Mouse (Mus musculus) brown adipose tissue, adult 24 weeks (tissue): ENCODE measurements around the gene Dna2. TPM values are rescaled to one million over a fixed set of nuclear protein-coding genes. Genes with fewer than 3 reads are reported as not detected.

Source experiments
- H3K27ac ChIP-seq: fragments of 200-500 bp; replicated peaks from 2 replicates; pipeline ENCODE4 v1.5.1; 2012; ENCODE audit warnings: low read depth, mild to moderate bottlenecking, low read length
- H3K4me1 ChIP-seq: fragments of 200-500 bp; 2 replicates; pipeline ENCODE4 v1.6.1; 2012; ENCODE audit warnings: low read length, mixed read lengths; ENCODE audit not compliant: control insufficient read depth, insufficient read depth, insufficient read length
- H3K4me3 ChIP-seq: fragments of 200-500 bp; 2 replicates; pipeline ENCODE4 v1.5.1; 2012; ENCODE audit warnings: low read depth, mild to moderate bottlenecking, low read length, moderate library complexity; ENCODE audit not compliant: insufficient read depth
- polyA plus RNA-seq: library from polyadenylated mRNA; stranded (reverse); fragments of >200 nt; gene quantifications from 2 replicates; pipeline ENCODE4 v1.2.4, GENCODE M21; 2012; ENCODE audit not compliant: missing spikeins, insufficient read depth, insufficient read length

Gene Dna2
- polyA plus RNA-seq, 1 experiment = 0.28 TPM

DNA sequence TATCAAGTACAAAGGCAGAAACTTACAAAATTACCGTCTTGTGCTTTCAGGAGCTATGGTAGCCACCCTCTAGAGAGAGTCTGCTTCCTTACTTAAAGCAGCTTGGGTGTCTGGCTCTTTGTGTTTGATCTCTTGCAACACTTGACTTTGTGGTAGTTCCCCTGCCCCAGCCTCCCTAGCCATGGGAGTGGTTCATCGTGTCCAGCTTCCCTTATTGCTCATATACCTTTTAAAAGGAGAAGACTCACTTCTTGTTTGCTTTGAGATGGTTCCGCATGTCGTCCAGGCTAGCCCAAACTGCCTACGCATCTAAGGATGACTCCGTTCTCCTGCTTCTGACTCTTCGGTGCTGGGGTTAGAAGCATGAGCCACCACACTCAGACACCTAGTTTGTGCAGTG is 1.7 kb downstream of the Dna2 start:
- Histone ChIP-seq H3K4me3 (no peak overlapping the region), H3K4me1 (no peaks in the 10 kb centered on the region), H3K27ac (no peak overlapping the region)

GRCm38 (mm10) chr10:62963956-62964355 is 17.1 kb downstream of the Dna2 start:
- no peak overlapping the region for H3K4me3 ChIP-seq
- no peak overlapping the region for H3K27ac ChIP-seq
- no peaks in the 10 kb centered on the region for H3K4me1 ChIP-seq

DNA sequence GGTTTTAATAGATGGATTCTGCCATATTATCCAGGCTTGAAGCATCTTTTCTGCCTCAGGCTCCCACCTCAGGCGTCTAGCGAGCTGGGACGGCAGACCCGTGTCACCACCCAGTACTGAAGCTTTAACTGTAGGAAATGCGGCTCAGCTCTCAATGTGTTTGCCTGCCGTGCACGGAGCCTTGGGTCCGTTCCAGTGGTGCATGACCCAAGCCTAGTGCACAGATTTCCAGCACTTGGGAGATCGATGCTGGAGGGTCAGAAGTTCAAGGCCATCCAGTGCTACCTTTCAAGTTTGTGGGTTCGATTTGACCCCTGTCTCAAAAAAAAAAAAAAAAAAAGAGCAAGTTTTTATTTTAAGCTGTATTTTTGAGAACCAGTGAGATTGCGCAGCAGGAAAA is 19.0 kb downstream of the Dna2 start:
- no peak overlapping the region for H3K27ac ChIP-seq
- H3K4me3 ChIP-seq = no peak overlapping the region
- no peaks in the 10 kb centered on the region for H3K4me1 ChIP-seq

DNA sequence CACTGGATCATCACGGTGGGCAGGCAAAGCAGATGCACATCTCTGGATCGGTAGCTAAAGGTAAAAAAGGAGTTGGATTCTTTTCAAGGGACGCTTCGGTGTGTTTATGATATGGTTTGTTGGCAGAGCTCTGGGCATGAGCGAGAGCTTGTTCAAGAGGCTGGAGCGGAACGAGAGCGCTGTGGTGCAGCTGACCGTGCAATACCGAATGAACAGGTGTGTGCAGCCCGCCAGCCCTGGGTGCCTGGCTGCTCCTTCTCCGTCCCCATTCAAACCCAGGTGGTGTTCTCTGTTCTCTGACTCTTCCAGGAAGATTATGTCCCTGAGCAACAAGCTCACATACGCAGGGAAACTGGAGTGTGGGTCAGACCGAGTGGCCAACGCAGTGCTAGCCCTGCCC is 19.5 kb downstream of the Dna2 start:
- Histone ChIP-seq H3K27ac (no peak overlapping the region), H3K4me1 (no peaks in the 10 kb centered on the region), H3K4me3 (no peak overlapping the region)

DNA sequence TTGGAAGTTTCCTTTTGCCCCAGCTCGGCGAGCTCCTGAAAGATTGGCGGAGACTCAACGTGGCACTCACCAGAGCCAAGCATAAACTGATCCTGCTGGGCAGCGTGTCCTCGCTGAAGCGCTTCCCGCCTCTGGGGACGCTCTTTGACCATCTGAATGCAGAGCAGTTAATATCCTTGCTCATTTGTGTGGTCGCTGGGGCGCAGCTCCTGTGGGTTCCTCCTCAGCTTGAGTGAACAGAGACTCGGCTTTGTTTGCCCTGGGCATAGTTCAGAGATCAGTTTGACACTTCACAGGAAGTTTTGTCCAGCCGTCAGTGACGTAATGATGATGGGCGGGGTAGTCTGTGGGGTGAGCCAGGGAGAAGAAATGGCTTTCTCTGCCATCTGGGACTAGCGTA is 25.0 kb downstream of the Dna2 start:
- Histone ChIP-seq H3K4me1 (no peaks in the 10 kb centered on the region), H3K27ac (no peak overlapping the region), H3K4me3 (peak overlapping the region; percentile 16; the same call in 1 of the 2 replicates)

DNA sequence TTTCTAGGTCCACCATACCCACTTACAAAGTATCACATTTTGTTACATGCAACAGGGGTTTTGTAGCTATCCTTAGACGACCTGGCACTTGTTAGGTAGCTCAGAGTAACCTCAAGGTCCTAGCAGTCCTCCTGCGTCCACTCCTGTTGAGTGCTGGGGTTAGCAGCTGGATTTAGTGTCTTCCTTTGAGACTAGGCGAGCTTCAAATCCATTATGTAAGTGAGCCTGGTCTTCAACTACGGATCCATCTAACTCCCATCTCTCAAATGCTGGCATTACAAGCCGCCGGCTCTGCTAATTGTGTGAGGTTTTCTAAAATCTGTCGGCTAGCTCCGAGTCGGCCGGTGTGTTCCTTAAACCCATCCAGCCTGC is 32.8 kb downstream of the Dna2 start:
- Histone ChIP-seq H3K4me1 (no peaks in the 10 kb centered on the region), H3K4me3 (peak overlapping the region; percentile 82), H3K27ac (no peak overlapping the region)

- no peaks in the 10 kb centered on the region for H3K4me1 ChIP-seq
- peak within 1 kb of the TSS; percentile 82 for H3K4me3 ChIP-seq
- H3K27ac ChIP-seq = no peak within 1 kb of the TSS
Measured at GRCm38 (mm10) chr10:62980039-62980954, 33.5 kb downstream of the Dna2 start, which contains the start of gene Rufy2. Rufy2 (plus strand) TSS chr10:62980223.

DNA sequence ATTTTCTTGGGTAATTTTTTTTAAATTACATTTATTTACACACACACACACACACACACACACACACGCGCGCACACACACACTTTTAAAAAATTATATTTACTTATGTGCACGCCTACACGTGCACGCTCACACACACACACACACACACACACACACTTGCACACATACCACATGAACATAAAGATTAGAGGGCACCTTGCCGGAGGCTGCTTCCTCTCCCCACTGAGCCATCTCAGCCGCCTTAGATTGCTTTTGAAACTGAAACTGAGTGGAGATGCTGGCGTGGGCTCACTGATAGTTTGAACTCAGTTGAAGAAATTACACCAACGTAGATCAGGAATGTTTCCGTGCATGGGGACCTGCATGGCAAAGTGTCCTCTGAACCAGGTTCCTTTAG is 37.2 kb downstream of the Dna2 start:
- no peak overlapping the region for H3K27ac ChIP-seq
- no peak overlapping the region for H3K4me3 ChIP-seq
- H3K4me1 ChIP-seq = no peaks in the 10 kb centered on the region

DNA sequence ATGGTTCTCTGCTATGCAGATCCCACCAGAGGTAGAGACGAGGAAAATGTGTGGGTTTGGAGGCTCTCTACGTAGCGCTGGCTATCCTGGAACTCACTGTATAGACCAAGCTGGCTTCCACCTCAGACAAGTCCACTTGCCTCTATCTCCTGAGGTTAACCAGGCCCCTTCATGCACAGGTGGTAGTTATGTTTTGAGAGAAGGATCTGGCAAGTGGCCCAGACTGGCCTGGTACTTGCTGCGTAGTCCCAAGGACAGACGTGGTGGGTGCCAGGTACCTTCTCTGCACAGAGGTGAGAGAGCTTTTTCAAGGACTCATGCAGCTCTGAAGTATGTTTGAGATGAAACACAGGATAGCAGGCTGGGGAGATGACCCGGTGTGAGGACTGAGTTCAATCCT is 37.7 kb downstream of the Dna2 start:
- H3K4me1 ChIP-seq = no peaks in the 10 kb centered on the region
- no peak overlapping the region for H3K27ac ChIP-seq
- no peak overlapping the region for H3K4me3 ChIP-seq

DNA sequence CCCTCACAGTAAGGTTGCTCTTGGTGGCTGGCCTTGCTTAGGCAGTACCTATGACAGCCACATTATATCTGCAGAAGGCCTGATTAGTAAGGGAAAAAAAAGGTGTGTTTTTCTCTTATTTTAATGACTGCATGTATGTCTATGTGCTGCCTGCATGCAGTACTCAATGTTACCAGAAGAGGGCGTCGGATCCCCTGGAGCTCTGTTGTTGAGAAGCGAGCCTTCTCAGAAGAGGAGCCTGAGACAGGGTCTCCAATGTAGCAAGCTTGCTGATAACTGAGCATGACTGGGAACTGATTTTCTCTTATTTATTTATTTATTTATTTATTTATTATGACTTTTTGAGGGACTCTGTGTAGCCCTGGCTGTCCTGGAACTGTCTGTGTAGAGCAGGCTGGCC is 40.5 kb downstream of the Dna2 start:
- Histone ChIP-seq H3K4me3 (no peak overlapping the region), H3K27ac (no peak overlapping the region), H3K4me1 (no peaks in the 10 kb centered on the region)

- H3K4me1 ChIP-seq = no peaks in the 10 kb centered on the region
- H3K27ac ChIP-seq = no peak overlapping the region
- H3K4me3 ChIP-seq = no peak overlapping the region
Measured at GRCm38 (mm10) chr10:62990636-62991035, 43.8 kb downstream of the Dna2 start.

- Histone ChIP-seq H3K27ac (no peak overlapping the region), H3K4me1 (no peaks in the 10 kb centered on the region), H3K4me3 (no peak overlapping the region)
Measured at GRCm38 (mm10) chr10:62993991-62994390, 47.2 kb downstream of the Dna2 start.

DNA sequence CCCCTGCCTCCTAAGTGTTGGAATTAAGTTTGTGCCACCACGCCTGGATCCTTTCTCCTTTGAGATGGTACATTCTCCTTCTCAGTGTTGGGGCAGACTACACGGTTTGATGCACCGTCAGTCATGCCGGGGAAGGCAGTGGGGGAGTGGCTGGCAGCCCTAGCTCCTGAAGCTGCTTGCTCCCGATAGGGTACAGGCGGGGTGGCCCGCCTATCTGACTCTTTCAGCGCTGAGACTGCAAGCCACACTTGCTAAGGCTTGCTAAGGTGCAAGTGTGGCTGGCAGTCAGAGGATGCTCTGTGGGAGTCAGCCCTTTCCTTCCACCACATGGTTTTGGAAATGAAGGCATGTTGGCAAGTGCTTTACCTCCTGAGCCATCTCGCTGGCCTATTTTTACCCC is 53.8 kb downstream of the Dna2 start:
- Histone ChIP-seq H3K27ac (no peak overlapping the region), H3K4me3 (no peak overlapping the region), H3K4me1 (no peaks in the 10 kb centered on the region)

- H3K4me3 ChIP-seq = no peak overlapping the region
- no peaks in the 10 kb centered on the region for H3K4me1 ChIP-seq
- H3K27ac ChIP-seq = no peak overlapping the region
Measured at GRCm38 (mm10) chr10:63003252-63003651, 56.4 kb downstream of the Dna2 start.

DNA sequence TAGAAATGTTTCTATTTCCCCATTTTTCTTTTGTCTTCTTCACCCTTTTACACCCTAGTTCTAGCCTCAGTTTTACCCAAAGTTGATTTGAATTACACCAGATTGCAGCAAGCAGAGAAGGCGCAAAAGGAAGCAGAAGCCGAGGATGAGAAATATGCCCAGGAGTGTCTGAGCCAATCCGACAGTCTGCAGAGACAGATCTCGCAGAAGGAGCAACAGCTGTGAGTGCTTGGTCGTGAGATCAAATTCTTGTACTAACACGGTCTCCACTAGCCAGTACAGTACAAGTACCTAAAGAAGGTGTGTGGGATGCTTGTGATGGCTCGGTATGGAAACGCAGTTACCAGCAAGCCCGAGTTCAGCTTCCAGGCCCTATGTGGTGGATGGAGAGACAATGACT is 57.7 kb downstream of the Dna2 start:
- H3K27ac ChIP-seq = no peak overlapping the region
- H3K4me3 ChIP-seq = no peak overlapping the region
- no peaks in the 10 kb centered on the region for H3K4me1 ChIP-seq

DNA sequence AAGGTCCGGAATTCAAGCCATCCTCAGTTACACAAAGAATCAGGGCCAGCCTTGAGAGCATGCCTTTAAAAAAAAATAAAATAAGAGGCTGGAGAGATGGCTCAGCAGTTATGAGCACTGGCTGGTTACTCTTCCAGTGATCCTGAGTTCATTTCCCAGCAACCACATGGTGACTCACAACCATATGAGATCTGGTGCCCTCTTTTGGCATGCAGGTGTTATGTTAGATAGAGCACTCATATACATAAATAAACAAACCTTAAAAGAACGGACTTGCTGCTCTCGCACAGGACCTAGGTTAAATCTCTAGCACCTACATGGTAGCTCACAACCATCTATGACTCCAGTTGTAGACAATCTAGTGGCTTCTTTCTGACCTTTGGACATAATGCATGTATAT is 61.4 kb downstream of the Dna2 start:
- no peak overlapping the region for H3K4me3 ChIP-seq
- no peaks in the 10 kb centered on the region for H3K4me1 ChIP-seq
- H3K27ac ChIP-seq = no peak overlapping the region
